ENCODE assay signal across 20 mouse cellular contexts in genomic region chr17:54362991-54363390, GRCm38 (mm10).
A peak's percentile ranks its signal among the peaks of the same experiment; 100 is the strongest.
DNase-seq lines count a peak whose midpoint lies in the region; ATAC-seq lines count a peak whose summit lies in the region.
"Had no signal": no experiment of that assay in that cellular context is flagged by ENCODE, and none has a peak within 500 bp of the region (broad histone marks: within the 10 kb centered on the region; RNA-seq: fewer than 3 reads in every experiment).

No protein-coding gene starts in this region.

- intact Hi-C loops in heart, postnatal 14 days (cut with DNase I), result no loop called here

- DNase-seq in frontal cortex, postnatal 14 days (ENCODE audit: low spot score in 2 of 2), result no peak
- peak; percentile 44 for DNase-seq in brain, adult 2 months (ENCODE audit: low read depth, low spot score)
- DNase-seq in telencephalon, adult 2 months (ENCODE audit: low read depth, low spot score), result peak; percentile 36
- no peak for DNase-seq in heart, postnatal 14 days
- DNase-seq: adrenal gland, adult 8-10 months; adrenal gland, postnatal 14 days; adrenal gland, postnatal 36 days; B cell, adult 2 months; cerebellum, adult 11 months; cerebellum, adult 18-20 months; cerebellum, adult 8-10 months; cerebellum, adult 9-11 months; cerebellum, postnatal 14 days; cerebellum, postnatal 36 days had no signal

- peak; percentile 98 for ATAC-seq in frontal cortex, adult (ENCODE audit: low TSS enrichment)
- ATAC-seq: activated CD4-positive, CD25-positive, alpha-beta regulatory T cell, adult 4 months; CD4-positive, CD25-positive, alpha-beta regulatory T cell, adult 4 months; forebrain, embryonic 14.5 days; forebrain, embryonic 16.5 days; Patski had no signal

Comparison
In these comparisons a context has a peak if more than half of its experiments do, and no peak if none do; other contexts are left out.
1. DNase-seq: peak in brain, adult 2 months (single experiment) and telencephalon, adult 2 months (single experiment); none in frontal cortex, postnatal 14 days (0 of 2) and heart, postnatal 14 days (0 of 2).